Mouse (Mus musculus) liver, postnatal 0 days (tissue): Measurements from ENCODE around the gene Zfp618.

Source experiments
- CTCF ChIP-seq: sonication (generic); IDR thresholded peaks from 2 replicates; pipeline ENCODE4 v1.5.1; 2016; ENCODE audit warnings: antibody characterized with exemption, low read depth
- EP300 ChIP-seq: IDR thresholded peaks from 2 replicates; pipeline ENCODE4 v1.6.1; 2016; ENCODE audit warnings: antibody characterized with exemption, low read depth, mild to moderate bottlenecking

DNA sequence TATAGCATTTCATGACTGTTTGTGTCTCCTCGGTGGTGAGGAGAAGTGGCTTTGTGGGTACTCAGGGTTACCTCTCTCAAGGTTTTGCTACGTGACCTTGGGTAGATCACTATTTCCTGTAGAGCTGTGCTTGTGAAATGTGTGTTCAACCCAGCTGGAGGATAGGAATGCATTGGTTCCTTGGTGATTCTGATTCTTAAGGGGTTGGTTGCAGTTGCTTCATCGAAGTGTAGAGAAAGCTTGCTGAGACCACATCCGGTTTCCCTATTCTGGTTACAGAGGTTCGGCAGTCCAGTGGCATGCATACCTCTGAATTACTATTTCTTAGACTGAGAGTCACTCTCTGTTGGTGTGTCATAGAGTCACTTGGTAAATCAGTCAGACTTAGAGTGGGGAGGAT, 4.2 kb downstream of the Zfp618 start:
- TF ChIP-seq EP300 = no peak
- TF ChIP-seq CTCF = no peak
